Mouse (Mus musculus): Measurements from ENCODE around the gene 1700129C05Rik. TPM values are rescaled to one million over a fixed set of nuclear protein-coding genes. Genes with fewer than 3 reads are reported as not detected.
A peak's percentile ranks its signal among the peaks of the same experiment; 100 is the strongest.

Gene 1700129C05Rik
- not detected for total RNA-seq (2021)
- not detected in 2 replicates for polyA plus RNA-seq (2012; rRNA removed)
- long read RNA-seq, result 0 reads

- DNase-seq, result no peak
Measured at GRCm38 (mm10) chr14:59142793-59143192, at the start of gene 1700129C05Rik. TSS of gene 1700129C05Rik (minus strand) at chr14:59142893.

GRCm38 (mm10) chr14:59186121-59186520, 43.4 kb upstream of the 1700129C05Rik start:
- DNase-seq, result no peak

- no peak for DNase-seq
Measured at GRCm38 (mm10) chr14:59185514-59185913, 42.8 kb upstream of the 1700129C05Rik start.

GRCm38 (mm10) chr14:59182732-59183131, 40.0 kb upstream of the 1700129C05Rik start:
- DNase-seq, result no peak

GRCm38 (mm10) chr14:59178649-59179048, 36.0 kb upstream of the 1700129C05Rik start, which contains the start of gene Gm5142:
TSS of gene Gm5142 (minus strand) at chr14:59178749.
- DNase-seq, result no peak

GRCm38 (mm10) chr14:59157016-59157698, 14.5 kb upstream of the 1700129C05Rik start:
- peak; percentile 71 for DNase-seq

GRCm38 (mm10) chr14:59155589-59155988, 12.9 kb upstream of the 1700129C05Rik start:
- no peak for DNase-seq

GRCm38 (mm10) chr14:59114281-59114680, 28.4 kb downstream of the 1700129C05Rik start:
- no peak for DNase-seq

- no peak for DNase-seq
Measured at GRCm38 (mm10) chr14:59104006-59104605, 38.6 kb downstream of the 1700129C05Rik start.

GRCm38 (mm10) chr14:59093601-59094000, 49.1 kb downstream of the 1700129C05Rik start:
- no peak for DNase-seq

GRCm38 (mm10) chr14:59084396-59084795, 58.3 kb downstream of the 1700129C05Rik start:
- DNase-seq, result peak; percentile 40

Other genes starting within 250 kb of the 1700129C05Rik start
- not detected for gene Gm5142, start 35.9 kb upstream of the 1700129C05Rik start, total RNA-seq (2021)
- not detected in 2 replicates for gene Gm5142, start 35.9 kb upstream of the 1700129C05Rik start, polyA plus RNA-seq (2012; rRNA removed)
- 10 to 100 TPM; 24.8 to 35.2 TPM for gene Rcbtb1, start 58.3 kb upstream of the 1700129C05Rik start, total RNA-seq (2021)
- 19.4 and 24.7 TPM in 2 replicates for gene Rcbtb1, start 58.3 kb upstream of the 1700129C05Rik start, polyA plus RNA-seq (2012; rRNA removed)
- under 1 TPM in 1 of 2 experiments, not detected in 1; 0.48 TPM for gene Gm6904, start 117.3 kb upstream of the 1700129C05Rik start, total RNA-seq (2021)
- not detected in 2 replicates for gene Gm6904, start 117.3 kb upstream of the 1700129C05Rik start, polyA plus RNA-seq (2012; rRNA removed)
- under 1 TPM in 1 of 2 experiments, not detected in 1; 0.79 TPM for gene Phf11a, start 154.6 kb upstream of the 1700129C05Rik start, total RNA-seq (2021)
- gene Phf11a, start 154.6 kb upstream of the 1700129C05Rik start, polyA plus RNA-seq (2012; rRNA removed), result 0.30 and 0.61 TPM in 2 replicates
- gene Phf11b, start 198.5 kb upstream of the 1700129C05Rik start, total RNA-seq (2021), result 1 to 10 TPM; 2.6 to 3.2 TPM
- gene Phf11b, start 198.5 kb upstream of the 1700129C05Rik start, polyA plus RNA-seq (2012; rRNA removed), result 0.49 and 0.55 TPM in 2 replicates
- gene Phf11d, start 222.6 kb upstream of the 1700129C05Rik start, total RNA-seq (2021), result 1 to 10 TPM; 6.2 to 6.7 TPM
- 3.7 and 4.1 TPM in 2 replicates for gene Phf11d, start 222.6 kb upstream of the 1700129C05Rik start, polyA plus RNA-seq (2012; rRNA removed)